Mouse (Mus musculus) ES-Bruce4 (cell line): ENCODE results near the gene Zbtb1. TPM values are rescaled to one million over a fixed set of nuclear protein-coding genes. Genes with fewer than 3 reads are reported as not detected.

Source experiments
- H3K27ac ChIP-seq: 2 replicates; pipeline ENCODE4 v1.5.1; 2012; ENCODE audit warnings: low read length, inconsistent platforms; ENCODE audit not compliant: insufficient read depth
- H3K27me3 ChIP-seq: 2 replicates; pipeline ENCODE4 v1.6.1; 2012; ENCODE audit warnings: mild to moderate bottlenecking, low read length, inconsistent platforms; ENCODE audit not compliant: control insufficient read depth, poor library complexity, insufficient read depth, severe bottlenecking
- H3K36me3 ChIP-seq: 2 replicates; pipeline ENCODE4 v1.6.1; 2012; ENCODE audit warnings: inconsistent platforms, mild to moderate bottlenecking, low read length, moderate library complexity; ENCODE audit not compliant: control insufficient read depth, poor library complexity, insufficient read depth, severe bottlenecking
- H3K4me1 ChIP-seq: one replicate; pipeline ENCODE4 v1.8.1; 2011; ENCODE audit warnings: low read length; ENCODE audit not compliant: control insufficient read depth, insufficient read depth
- H3K4me3 ChIP-seq: 2 replicates; pipeline ENCODE4 v1.5.1; 2011; ENCODE audit warnings: low read depth, mild to moderate bottlenecking, low read length
- H3K9ac ChIP-seq: 2 replicates; pipeline ENCODE4 v1.6.1; 2012; ENCODE audit warnings: low read depth, mild to moderate bottlenecking, inconsistent platforms; ENCODE audit not compliant: poor library complexity, severe bottlenecking
- H3K9me3 ChIP-seq: replicated peaks from 2 replicates; pipeline ENCODE4 v1.6.1; 2012; ENCODE audit warnings: mild to moderate bottlenecking, low read length, inconsistent platforms; ENCODE audit not compliant: control insufficient read depth, poor library complexity, insufficient read depth, severe bottlenecking
- CTCF ChIP-seq: IDR thresholded peaks from one replicate; pipeline ENCODE4 v1.8.1; 2011; ENCODE audit warnings: low read depth, low read length
- EP300 ChIP-seq: IDR thresholded peaks from 2 replicates; pipeline ENCODE4 v1.6.1; 2011; ENCODE audit warnings: low read depth, low read length; ENCODE audit not compliant: insufficient read depth
- POLR2A ChIP-seq: IDR thresholded peaks from one replicate; pipeline ENCODE4 v1.8.1; 2011; ENCODE audit warnings: low read length; ENCODE audit not compliant: insufficient read depth
- polyA plus RNA-seq: library from polyadenylated mRNA; stranded (reverse); fragments of >200 nt; gene quantifications from 2 replicates; pipeline ENCODE4 v1.2.4, GENCODE M21; 2011; ENCODE audit warnings: low read depth; ENCODE audit not compliant: missing spikeins, insufficient read depth, insufficient read length

The Zbtb1 gene
- polyA plus RNA-seq: 5.8 and 6.1 TPM in 2 replicates

- Histone ChIP-seq H3K4me1 (no peaks in the 10 kb centered on the region), H3K36me3 (no peaks in the 10 kb centered on the region), H3K27ac (peak within 1 kb of the TSS; percentile 61), H3K9me3 (no peaks in the 10 kb centered on the region), H3K9ac (peak within 1 kb of the TSS; percentile 92), H3K27me3 (no peaks in the 10 kb centered on the region), H3K4me3 (peak within 1 kb of the TSS; percentile 83)
- TF ChIP-seq EP300 (no peak), POLR2A (no peak), CTCF (no peak)
Observed at GRCm38 (mm10) chr12:76369978-76370830, at the start of gene Zbtb1. Zbtb1 (plus strand) TSS chr12:76370266.

DNA sequence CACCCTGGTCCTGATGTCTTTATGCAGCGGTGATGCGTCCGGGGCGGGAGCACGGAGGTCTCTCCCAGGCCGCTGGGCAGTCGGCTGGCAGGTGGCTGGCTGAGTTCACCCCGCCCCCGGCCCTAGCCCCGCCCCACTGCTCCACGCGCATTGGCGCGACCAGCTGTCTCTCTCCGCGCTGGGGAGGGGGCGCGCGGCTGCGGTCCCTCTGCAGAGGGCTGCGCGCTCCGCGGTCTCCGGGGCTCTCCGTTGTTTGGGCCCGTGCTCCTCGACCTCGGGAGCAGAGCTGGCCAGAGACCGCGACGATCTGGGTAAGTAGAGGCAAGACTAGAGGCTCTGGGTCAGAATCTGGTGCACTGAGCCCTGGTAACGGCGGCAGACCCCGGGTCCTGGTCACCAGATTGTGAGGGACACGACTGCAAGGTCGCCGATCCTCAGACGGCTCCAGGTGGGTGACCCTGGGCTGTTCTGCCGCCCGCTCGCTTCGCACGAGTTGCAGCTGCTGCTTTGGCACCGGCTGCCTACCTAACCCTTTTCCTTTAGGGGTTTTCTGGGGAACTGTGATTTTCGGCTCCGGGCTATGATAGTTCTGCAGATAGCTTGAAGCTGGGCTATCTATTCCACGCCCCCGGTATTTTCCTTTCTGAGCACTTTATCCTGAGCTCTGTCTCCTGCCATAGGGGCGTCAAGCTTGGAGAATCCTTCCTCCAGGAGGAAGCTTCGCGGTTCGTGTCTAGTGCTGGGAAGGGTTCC lies 45.2 kb upstream of the Zbtb1 start, which contains the start of gene Akap5:
Gene Akap5, plus strand, starts transcription at position 213 of the 753 bp plus-strand sequence.
- Histone ChIP-seq H3K27ac (no peak within 1 kb of the TSS), H3K4me3 (peak within 1 kb of the TSS; percentile 88), H3K9me3 (no peaks in the 10 kb centered on the region), H3K4me1 (no peaks in the 10 kb centered on the region), H3K9ac (peak within 1 kb of the TSS; percentile 49), H3K27me3 (no peaks in the 10 kb centered on the region), H3K36me3 (peaks cover 13% of the 10 kb centered on the region)
- TF ChIP-seq CTCF (no peak), POLR2A (no peak), EP300 (no peak)

DNA sequence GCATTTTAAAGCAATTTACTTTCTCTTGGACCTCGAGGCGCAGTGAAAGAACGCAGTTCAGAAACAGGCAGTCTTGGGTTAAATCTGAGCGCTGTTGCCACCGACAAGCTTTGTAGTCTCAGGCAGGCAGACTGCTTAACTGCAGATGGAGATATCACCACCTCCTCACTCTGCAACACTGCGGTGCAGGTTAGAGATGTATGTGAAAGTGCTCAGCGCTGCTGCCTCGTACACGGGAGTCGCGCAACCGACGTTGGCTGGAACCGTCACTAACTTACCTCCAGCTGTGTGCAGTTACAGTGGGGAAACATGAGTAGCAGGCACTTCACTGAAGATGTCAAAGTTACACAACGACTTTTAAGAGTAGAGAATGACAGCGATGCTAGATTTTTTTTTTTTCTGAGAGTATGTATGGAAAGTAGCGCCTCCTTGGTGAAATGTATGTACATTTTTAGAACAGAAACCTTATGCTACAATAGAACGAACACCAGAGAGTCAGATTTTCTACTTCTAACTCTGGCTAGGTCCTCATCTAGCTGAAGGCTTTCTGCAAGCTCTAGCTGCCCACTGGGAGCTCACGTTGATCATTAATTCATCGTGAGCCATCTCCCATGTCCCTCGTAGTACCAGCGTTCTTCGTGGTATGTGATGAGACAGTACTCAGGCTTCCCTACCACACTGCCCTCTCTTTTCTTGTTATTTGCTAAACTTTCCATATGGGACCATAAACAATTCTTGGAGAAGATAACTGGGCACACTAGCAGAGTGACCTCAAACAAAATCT lies 43.4 kb upstream of the Zbtb1 start:
- Histone ChIP-seq H3K27me3 (no peaks in the 10 kb centered on the region), H3K9me3 (no peaks in the 10 kb centered on the region), H3K27ac (no peak overlapping the region), H3K4me1 (no peaks in the 10 kb centered on the region), H3K36me3 (peaks cover 4% of the 10 kb centered on the region; the same call in 1 of the 2 replicates), H3K4me3 (no peak overlapping the region), H3K9ac (no peak overlapping the region)
- TF ChIP-seq POLR2A: no peak
- no peak for TF ChIP-seq CTCF
- no peak for TF ChIP-seq EP300

GRCm38 (mm10) chr12:76328567-76329354 lies 41.3 kb upstream of the Zbtb1 start:
- Histone ChIP-seq H3K4me3 (no peak overlapping the region), H3K27ac (no peak overlapping the region), H3K27me3 (no peaks in the 10 kb centered on the region), H3K9ac (no peak overlapping the region), H3K9me3 (no peaks in the 10 kb centered on the region), H3K36me3 (0 out of 2 replicates have a peak, but pooled peaks cover 4% of the 10 kb centered on the region), H3K4me1 (no peaks in the 10 kb centered on the region)
- TF ChIP-seq EP300 (no peak), CTCF (no peak), POLR2A (no peak)

- Histone ChIP-seq H3K27ac (no peak overlapping the region), H3K36me3 (no peaks in the 10 kb centered on the region), H3K4me3 (no peak overlapping the region), H3K9ac (no peak overlapping the region), H3K4me1 (no peaks in the 10 kb centered on the region), H3K27me3 (no peaks in the 10 kb centered on the region), H3K9me3 (no peaks in the 10 kb centered on the region)
- TF ChIP-seq CTCF: no peak
Observed at GRCm38 (mm10) chr12:76333688-76334087, 36.4 kb upstream of the Zbtb1 start.
